Mouse (Mus musculus) neural tube, postnatal 0 days (tissue): ENCODE data around the gene Xxylt1. TPM values are rescaled to one million over a fixed set of nuclear protein-coding genes. Genes with fewer than 3 reads are reported as not detected.

Experiments
- polyA plus RNA-seq: library from polyadenylated mRNA; unstranded; fragments of >200 nt; fragmentation: Nextera tagmentation; extraction: Ambion mirVana; gene quantifications from 2 replicates; pipeline ENCODE4 v1.2.1, GENCODE M21; 2015

Xxylt1 gene
- 23.5 and 24.9 TPM in 2 replicates for polyA plus RNA-seq

DNA sequence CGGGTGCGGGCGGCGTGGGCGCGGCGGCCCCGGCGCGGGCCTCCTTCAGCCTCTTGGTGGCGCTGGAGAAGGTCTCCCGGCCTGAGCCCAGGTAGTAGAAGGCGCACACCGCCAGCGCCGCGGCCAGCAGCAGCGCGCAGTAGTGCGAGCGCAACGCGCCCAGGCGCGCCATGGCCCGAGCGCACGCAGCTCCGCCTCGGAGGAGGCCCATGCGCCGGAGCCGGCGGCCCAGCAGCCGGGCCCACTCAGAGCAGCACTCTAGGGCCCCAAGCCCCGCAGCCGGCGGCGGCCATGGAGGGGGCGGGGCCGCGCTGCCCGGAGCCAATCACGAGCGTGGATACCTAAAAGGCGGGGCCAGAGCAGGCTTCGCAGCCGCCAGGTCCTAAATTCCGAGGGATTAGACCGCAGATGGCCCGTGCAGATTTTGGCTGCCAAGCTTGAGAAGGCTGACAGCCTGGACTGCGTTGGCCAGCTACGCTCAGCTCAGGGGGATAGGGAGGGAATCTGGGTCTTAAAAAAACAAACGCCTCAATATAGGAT lies at the start of gene Xxylt1:
TSS of gene Xxylt1 (minus strand) at position 308 of the 540 bp plus-strand sequence.

Other genes with a start within 250 kb of the Xxylt1 start
- gene Acap2, start 119.8 kb upstream of the Xxylt1 start, polyA plus RNA-seq = 12.7 and 13.9 TPM in 2 replicates
- 97.1 and 111 TPM in 2 replicates for gene Ppp1r2, start 193.8 kb upstream of the Xxylt1 start, polyA plus RNA-seq
- gene Apod, start 233.4 kb upstream of the Xxylt1 start, polyA plus RNA-seq = 280 and 392 TPM in 2 replicates